Comparison of ENCODE assay signal across 20 mouse cellular contexts in the genomic region with DNA sequence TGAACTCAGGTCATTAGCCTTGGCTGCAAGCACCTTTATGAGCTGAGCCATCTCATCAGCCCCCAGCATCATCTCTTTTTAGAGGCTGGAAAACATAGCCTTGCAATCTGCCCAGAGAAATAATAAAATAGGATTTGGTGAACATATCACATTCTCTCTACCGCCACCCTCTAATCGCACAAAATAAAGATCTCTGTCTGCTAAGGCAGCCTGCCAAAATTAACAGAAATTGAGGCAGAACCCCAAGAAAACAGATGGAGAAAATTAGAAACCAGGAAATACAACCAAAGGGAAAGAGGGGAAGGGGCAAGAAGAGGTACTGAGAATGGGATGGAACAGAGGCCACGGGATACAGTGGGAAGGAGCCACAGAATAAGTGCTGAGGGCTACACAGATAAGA.
"Had no signal": no experiment of that assay in that cellular context is flagged by ENCODE, and none has a peak within 500 bp of the region (broad histone marks: within the 10 kb centered on the region; RNA-seq: fewer than 3 reads in every experiment).

No protein-coding gene starts in this region.

- H3K36me3 ChIP-seq: liver, embryonic 13.5 days; midbrain, embryonic 15.5 days; neural tube, embryonic 12.5 days; neural tube, embryonic 15.5 days had no signal

- H3K4me2 ChIP-seq: liver, embryonic 13.5 days; midbrain, embryonic 11.5 days; midbrain, embryonic 15.5 days; neural tube, embryonic 12.5 days; neural tube, embryonic 15.5 days had no signal

- H3K9me3 ChIP-seq: liver, embryonic 13.5 days; midbrain, embryonic 15.5 days; neural tube, embryonic 12.5 days; neural tube, embryonic 15.5 days had no signal

- H3K4me3 ChIP-seq: left cerebral cortex, adult 2 months; liver, embryonic 13.5 days; midbrain, embryonic 15.5 days; neural tube, embryonic 12.5 days; neural tube, embryonic 15.5 days had no signal

- DNase-seq: kidney, adult 18-20 months; kidney, adult 9 months; kidney, postnatal 14 days; kidney, postnatal 4 days; liver, embryonic 13.5 days; lung, adult 2 months; lung, postnatal 14 days; lung, postnatal 4 days; right cerebral cortex, adult 18-20 months; right cerebral cortex, postnatal 14 days; right cerebral cortex, postnatal 4 days; thymus, adult 2 months; thymus, postnatal 14 days; thymus, postnatal 4 days had no signal

- H3K27me3 ChIP-seq: liver, embryonic 13.5 days; neural tube, embryonic 12.5 days had no signal

- H3K4me1 ChIP-seq: liver, embryonic 13.5 days had no signal

- H3K27ac ChIP-seq: left cerebral cortex, adult 2 months; liver, embryonic 13.5 days; midbrain, embryonic 15.5 days; neural tube, embryonic 12.5 days; neural tube, embryonic 15.5 days; stomach, postnatal 0 days had no signal

- ATAC-seq: midbrain, embryonic 15.5 days had no signal

- H3K9ac ChIP-seq: liver, embryonic 13.5 days; midbrain, embryonic 15.5 days; neural tube, embryonic 12.5 days; neural tube, embryonic 15.5 days had no signal
